Mouse (Mus musculus): ENCODE measurements around the gene Fmnl3. TPM values are rescaled to one million over a fixed set of nuclear protein-coding genes. Genes with fewer than 3 reads are reported as not detected.

Fmnl3 gene
- polyA plus RNA-seq, 1 experiment from 2014 or later, result 29.3 TPM

DNA sequence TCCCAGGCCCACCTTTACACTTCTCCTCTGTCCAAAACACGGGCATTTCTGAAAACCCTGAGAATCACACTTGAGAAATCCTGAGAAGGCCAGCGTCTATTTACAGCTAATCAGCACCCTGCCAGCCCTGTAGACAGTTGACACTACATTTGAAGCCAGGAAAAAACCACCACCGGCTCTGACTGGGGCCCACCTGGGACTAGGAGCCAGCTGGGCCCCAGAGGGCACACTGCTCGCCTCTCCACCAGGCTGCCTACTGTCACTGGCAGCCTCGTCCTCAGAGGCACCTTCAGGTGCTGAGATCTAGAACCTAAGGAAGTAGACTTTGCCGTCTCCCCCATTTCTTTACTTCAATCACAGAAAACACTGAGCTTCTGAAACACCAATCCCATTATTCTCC lies 14.6 kb downstream of the Fmnl3 start:
- Histone ChIP-seq H3K9me3 (ENCODE audit: control insufficient read depth, low read length) (no peaks in the 10 kb centered on the region), H3K4me2 (ENCODE audit: low read depth, low read length) (no peak overlapping the region), H3K36me3 (ENCODE audit: control insufficient read depth, insufficient read depth, low read length) (no peaks in the 10 kb centered on the region), H3K9ac (ENCODE audit: low read length) (no peak overlapping the region), H3K4me3 (ENCODE audit: low read length) (no peak overlapping the region), H3K27ac (ENCODE audit: low read length) (no peak overlapping the region), H3K4me1 (replicated peaks; ENCODE audit: control insufficient read depth, insufficient read depth, low read length) (no peaks in the 10 kb centered on the region), H3K27me3 (ENCODE audit: control insufficient read depth, insufficient read depth, low read depth, low read length) (no peaks in the 10 kb centered on the region)
- WGBS, result 59% methylated on average over 6 of the region's 6 CpGs
- ATAC-seq (ENCODE audit: low read depth), result no peak

DNA sequence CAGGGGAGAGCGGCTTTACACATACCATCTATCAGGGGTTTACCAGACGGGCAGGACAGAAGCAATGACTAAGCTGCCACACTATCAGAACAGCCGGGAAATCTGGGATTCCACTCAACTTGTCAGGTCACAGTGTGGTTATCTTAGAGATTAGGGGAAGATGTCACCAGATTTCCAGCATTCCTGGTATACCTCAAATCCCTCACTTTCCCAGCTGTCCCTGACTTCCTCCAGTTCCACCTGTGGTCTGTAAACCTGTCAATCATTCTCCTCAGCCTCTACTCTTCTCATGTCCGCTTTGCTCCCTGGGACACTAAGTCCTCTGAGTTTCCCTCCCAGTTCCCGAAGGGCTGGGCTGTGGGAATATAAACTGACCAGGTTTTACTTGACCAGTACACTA lies 18.0 kb downstream of the Fmnl3 start:
- H3K9ac ChIP-seq (ENCODE audit: low read length), result no peak overlapping the region
- H3K36me3 ChIP-seq (ENCODE audit: control insufficient read depth, insufficient read depth, low read length), result no peaks in the 10 kb centered on the region
- no peaks in the 10 kb centered on the region for H3K9me3 ChIP-seq (ENCODE audit: control insufficient read depth, low read length)
- H3K27me3 ChIP-seq (ENCODE audit: control insufficient read depth, insufficient read depth, low read depth, low read length), result no peaks in the 10 kb centered on the region
- no peak for ATAC-seq (ENCODE audit: low read depth)
- H3K4me3 ChIP-seq (ENCODE audit: low read length), result no peak overlapping the region
- 52% methylated on average over 5 of the region's 5 CpGs for WGBS
- no peak overlapping the region for H3K27ac ChIP-seq (ENCODE audit: low read length)
- peaks cover 7% of the 10 kb centered on the region for H3K4me1 ChIP-seq (replicated peaks; ENCODE audit: control insufficient read depth, insufficient read depth, low read length)
- H3K4me2 ChIP-seq (ENCODE audit: low read depth, low read length), result no peak overlapping the region

DNA sequence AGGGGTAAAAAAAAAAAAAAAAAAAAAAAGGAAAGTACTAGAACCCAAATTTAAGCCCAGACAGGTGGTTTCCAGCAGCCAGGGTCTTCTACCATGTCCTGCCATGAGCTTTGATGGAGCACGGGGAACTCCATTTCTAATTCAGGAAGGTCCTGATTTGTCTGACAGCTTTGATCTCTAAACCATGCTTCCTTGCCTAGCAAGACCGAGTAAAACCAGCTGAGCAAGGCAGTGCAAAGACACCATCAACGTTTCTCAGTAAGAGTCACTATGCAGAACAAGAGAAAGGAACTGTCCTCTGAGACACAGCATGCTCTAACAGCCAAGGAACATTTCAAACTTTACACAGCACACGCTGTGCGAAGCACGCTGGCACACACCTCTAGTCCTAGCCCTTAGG lies 18.7 kb downstream of the Fmnl3 start:
- 65% methylated on average over 6 of the region's 6 CpGs for WGBS

DNA sequence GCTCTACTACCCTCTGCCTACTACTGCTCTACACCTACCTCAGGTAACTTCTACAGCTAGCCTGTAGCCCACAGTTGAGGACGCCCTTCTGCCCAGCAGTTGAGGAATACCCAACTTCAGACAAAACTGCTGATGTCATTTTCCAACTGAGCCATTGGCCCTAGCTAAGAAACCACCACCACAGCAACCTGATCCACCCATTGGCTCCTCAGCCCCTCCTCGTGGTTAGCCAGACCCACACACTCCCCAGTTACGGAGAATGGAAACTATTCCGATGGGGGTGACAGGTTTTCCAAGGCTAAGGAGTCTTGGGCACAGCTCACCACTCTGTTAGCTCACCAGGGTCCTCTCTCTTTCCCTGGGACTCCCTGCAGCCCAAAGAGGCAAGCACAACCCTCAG lies 25.3 kb downstream of the Fmnl3 start:
- Histone ChIP-seq H3K4me1 (replicated peaks; ENCODE audit: control insufficient read depth, insufficient read depth, low read length) (peaks cover 58% of the 10 kb centered on the region), H3K27me3 (ENCODE audit: control insufficient read depth, insufficient read depth, low read depth, low read length) (no peaks in the 10 kb centered on the region), H3K4me3 (ENCODE audit: low read length) (no peak overlapping the region), H3K36me3 (ENCODE audit: control insufficient read depth, insufficient read depth, low read length) (no peaks in the 10 kb centered on the region), H3K4me2 (ENCODE audit: low read depth, low read length) (no peak overlapping the region), H3K9ac (ENCODE audit: low read length) (no peak overlapping the region), H3K9me3 (ENCODE audit: control insufficient read depth, low read length) (no peaks in the 10 kb centered on the region), H3K27ac (ENCODE audit: low read length) (peak overlapping the region; percentile 92)
- ATAC-seq (ENCODE audit: low read depth), result peak; percentile 15
- 69% methylated on average over 4 of the region's 4 CpGs for WGBS

More for the DNA sequence above, 18.7 kb downstream of the Fmnl3 start:
- Histone ChIP-seq H3K4me2 (ENCODE audit: low read depth, low read length) (no peak overlapping the region), H3K27ac (ENCODE audit: low read length) (no peak overlapping the region), H3K9ac (ENCODE audit: low read length) (no peak overlapping the region), H3K4me1 (replicated peaks; ENCODE audit: control insufficient read depth, insufficient read depth, low read length) (peaks cover 7% of the 10 kb centered on the region), H3K4me3 (ENCODE audit: low read length) (no peak overlapping the region), H3K9me3 (ENCODE audit: control insufficient read depth, low read length) (no peaks in the 10 kb centered on the region), H3K27me3 (ENCODE audit: control insufficient read depth, insufficient read depth, low read depth, low read length) (no peaks in the 10 kb centered on the region), H3K36me3 (ENCODE audit: control insufficient read depth, insufficient read depth, low read length) (no peaks in the 10 kb centered on the region)
- ATAC-seq (ENCODE audit: low read depth), result no peak

DNA sequence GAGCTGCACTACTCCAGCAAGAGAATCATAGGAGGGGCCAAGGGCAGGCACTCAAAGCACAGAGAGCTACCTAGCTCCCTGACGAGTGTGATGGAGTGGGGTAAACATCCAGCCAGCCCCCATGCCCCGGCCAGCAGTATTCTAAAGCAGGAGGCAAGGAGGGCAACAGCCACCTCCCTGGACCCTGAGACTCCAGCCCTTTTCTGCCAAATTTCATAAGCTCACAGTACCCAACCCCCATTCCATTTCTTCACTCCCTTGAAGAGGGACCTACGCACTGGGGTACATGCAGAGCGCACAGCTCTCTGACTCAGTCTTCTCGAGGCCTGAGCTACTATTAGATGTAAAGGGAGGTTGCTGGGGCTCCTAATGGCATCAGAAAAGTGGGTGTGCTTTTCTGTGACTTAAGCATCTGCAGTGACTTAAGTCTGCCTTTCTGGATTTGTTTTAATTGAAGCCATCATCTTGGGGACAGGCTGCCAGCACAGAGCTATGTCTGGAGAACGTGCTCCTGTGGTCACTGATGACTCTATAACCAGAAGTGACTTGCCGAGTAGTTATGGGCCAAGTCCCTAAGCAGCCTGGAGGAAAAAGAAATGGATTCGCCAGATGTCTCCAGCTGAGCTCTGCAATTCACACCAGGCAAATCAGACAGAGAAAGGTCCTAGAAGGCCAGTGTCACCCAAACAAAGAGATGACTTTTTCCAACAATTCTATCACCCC lies 26.0 kb downstream of the Fmnl3 start:
- Histone ChIP-seq H3K36me3 (ENCODE audit: control insufficient read depth, insufficient read depth, low read length) (no peaks in the 10 kb centered on the region), H3K9ac (ENCODE audit: low read length) (peak overlapping the region; percentile 42), H3K27ac (ENCODE audit: low read length) (peak overlapping the region; percentile 92), H3K4me2 (ENCODE audit: low read depth, low read length) (peak overlapping the region; percentile 20; the same call in 1 of the 2 replicates), H3K4me3 (ENCODE audit: low read length) (no peak overlapping the region), H3K4me1 (replicated peaks; ENCODE audit: control insufficient read depth, insufficient read depth, low read length) (peaks cover 59% of the 10 kb centered on the region), H3K9me3 (ENCODE audit: control insufficient read depth, low read length) (no peaks in the 10 kb centered on the region), H3K27me3 (ENCODE audit: control insufficient read depth, insufficient read depth, low read depth, low read length) (no peaks in the 10 kb centered on the region)
- 32% methylated on average over 8 of the region's 8 CpGs for WGBS
- ATAC-seq (ENCODE audit: low read depth), result peak; percentile 68

DNA sequence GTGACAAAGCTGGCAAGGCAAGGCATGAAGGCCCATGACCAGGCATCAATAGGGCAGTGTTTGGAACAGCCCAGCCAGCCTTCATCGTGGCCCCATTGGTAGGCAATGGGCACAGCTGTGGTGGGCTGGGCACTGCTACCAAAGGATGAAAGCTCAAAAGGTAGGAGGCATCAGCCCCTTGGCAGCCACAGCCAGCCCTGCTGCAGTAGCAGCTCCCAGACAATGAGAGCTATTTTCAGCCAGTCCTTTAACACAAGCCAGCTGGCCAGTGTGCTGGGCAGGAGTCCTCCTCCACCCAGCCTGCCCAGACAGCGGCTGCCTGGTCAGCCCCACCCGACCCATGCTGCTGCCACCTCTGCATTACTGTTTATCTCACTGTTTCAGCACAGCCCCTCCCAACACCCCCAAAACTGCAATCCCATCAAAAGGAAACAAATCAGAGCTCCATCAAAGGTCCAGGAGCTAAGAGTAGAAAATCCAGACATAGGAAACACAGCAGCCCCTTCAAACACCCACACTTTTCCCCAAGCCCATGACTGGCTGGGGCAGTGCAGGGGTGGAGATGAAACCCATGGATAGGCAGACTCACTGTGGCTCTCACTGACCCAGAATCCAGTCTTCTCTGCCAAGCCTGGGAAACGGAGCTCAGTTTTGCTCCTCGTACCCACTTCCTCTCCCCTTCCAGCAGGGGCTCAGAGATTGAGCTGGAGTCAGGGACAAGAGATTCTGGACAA lies 26.7 kb downstream of the Fmnl3 start:
- Histone ChIP-seq H3K36me3 (ENCODE audit: control insufficient read depth, insufficient read depth, low read length) (no peaks in the 10 kb centered on the region), H3K27me3 (ENCODE audit: control insufficient read depth, insufficient read depth, low read depth, low read length) (no peaks in the 10 kb centered on the region), H3K9me3 (ENCODE audit: control insufficient read depth, low read length) (no peaks in the 10 kb centered on the region), H3K4me2 (ENCODE audit: low read depth, low read length) (peak overlapping the region; percentile 20; the same call in 1 of the 2 replicates), H3K4me1 (replicated peaks; ENCODE audit: control insufficient read depth, insufficient read depth, low read length) (peaks cover 59% of the 10 kb centered on the region), H3K9ac (ENCODE audit: low read length) (peak overlapping the region; percentile 42), H3K4me3 (ENCODE audit: low read length) (no peak overlapping the region), H3K27ac (ENCODE audit: low read length) (peak overlapping the region; percentile 92)
- peak; percentile 76 for ATAC-seq (ENCODE audit: low read depth)
- 20% methylated on average over 5 of the region's 5 CpGs for WGBS

DNA sequence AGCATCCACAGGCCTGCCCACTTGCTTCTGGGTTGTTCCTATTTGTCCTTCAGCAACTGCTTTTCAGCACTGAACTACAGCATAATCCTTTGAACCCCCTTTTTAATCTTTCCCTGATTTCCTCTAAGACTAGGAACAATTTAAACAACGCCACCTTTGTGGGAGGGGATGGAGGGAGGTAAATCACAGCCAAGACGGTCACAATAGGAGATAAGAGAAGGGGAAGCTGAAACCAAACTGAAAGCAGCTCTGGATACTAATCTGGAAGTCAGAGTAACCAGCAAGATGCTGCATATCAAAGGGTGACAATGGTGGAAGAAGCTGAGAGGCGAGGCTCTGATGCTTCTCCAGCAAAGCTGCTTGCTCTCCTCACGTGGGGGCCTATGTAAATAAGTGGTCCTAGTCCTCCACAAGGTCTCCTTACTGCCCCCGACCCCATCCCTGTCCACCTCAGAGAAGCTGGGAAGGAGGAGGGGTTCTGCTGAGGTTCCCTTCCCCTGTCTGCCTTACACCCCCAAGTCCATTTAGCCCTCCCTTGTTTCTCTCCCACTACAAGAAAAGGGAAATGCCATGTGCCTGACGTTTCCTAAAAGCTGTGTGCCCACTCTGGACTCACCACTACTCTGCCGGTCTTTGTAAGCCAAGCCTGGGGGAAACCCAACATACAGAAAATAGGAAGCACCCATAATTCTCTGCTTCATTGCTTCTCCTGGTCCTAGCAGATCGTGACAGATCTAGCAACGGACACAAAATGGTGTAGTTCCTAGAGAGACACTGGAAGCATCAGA lies 27.9 kb downstream of the Fmnl3 start:
- H3K4me1 ChIP-seq (replicated peaks; ENCODE audit: control insufficient read depth, insufficient read depth, low read length), result peaks cover 59% of the 10 kb centered on the region
- WGBS, result 41% methylated on average over 9 of the region's 9 CpGs
- H3K4me2 ChIP-seq (ENCODE audit: low read depth, low read length), result no peak overlapping the region
- no peaks in the 10 kb centered on the region for H3K27me3 ChIP-seq (ENCODE audit: control insufficient read depth, insufficient read depth, low read depth, low read length)
- no peak overlapping the region for H3K9ac ChIP-seq (ENCODE audit: low read length)
- no peak for ATAC-seq (ENCODE audit: low read depth)
- H3K9me3 ChIP-seq (ENCODE audit: control insufficient read depth, low read length), result no peaks in the 10 kb centered on the region
- H3K27ac ChIP-seq (ENCODE audit: low read length), result peak overlapping the region; percentile 92
- H3K36me3 ChIP-seq (ENCODE audit: control insufficient read depth, insufficient read depth, low read length), result no peaks in the 10 kb centered on the region
- no peak overlapping the region for H3K4me3 ChIP-seq (ENCODE audit: low read length)

DNA sequence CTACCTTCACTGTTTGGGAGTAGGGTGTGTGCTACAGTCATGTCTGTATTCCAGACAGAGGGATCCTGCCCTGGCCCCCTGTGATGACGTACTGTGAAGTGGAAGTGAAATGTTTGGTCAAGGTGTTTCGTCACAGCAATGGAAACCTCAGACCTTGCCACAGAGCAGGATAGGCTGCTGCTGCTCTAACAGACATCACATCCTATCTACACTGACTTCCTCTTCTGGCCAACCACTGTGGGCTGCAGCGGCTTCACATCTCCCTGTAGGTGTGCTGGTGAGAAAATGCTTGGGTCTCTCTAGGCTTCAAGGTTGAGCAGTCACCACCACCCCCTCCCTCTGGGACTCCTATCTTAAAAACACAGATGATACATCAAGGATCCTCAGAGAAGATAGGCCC lies 29.2 kb downstream of the Fmnl3 start:
- 61% methylated on average over 3 of the region's 3 CpGs for WGBS
- H3K9ac ChIP-seq (ENCODE audit: low read length), result no peak overlapping the region
- no peaks in the 10 kb centered on the region for H3K36me3 ChIP-seq (ENCODE audit: control insufficient read depth, insufficient read depth, low read length)
- H3K9me3 ChIP-seq (ENCODE audit: control insufficient read depth, low read length), result no peaks in the 10 kb centered on the region
- no peak overlapping the region for H3K4me2 ChIP-seq (ENCODE audit: low read depth, low read length)
- ATAC-seq (ENCODE audit: low read depth), result no peak
- no peaks in the 10 kb centered on the region for H3K27me3 ChIP-seq (ENCODE audit: control insufficient read depth, insufficient read depth, low read depth, low read length)
- peaks cover 61% of the 10 kb centered on the region for H3K4me1 ChIP-seq (replicated peaks; ENCODE audit: control insufficient read depth, insufficient read depth, low read length)
- H3K27ac ChIP-seq (ENCODE audit: low read length), result no peak overlapping the region
- no peak overlapping the region for H3K4me3 ChIP-seq (ENCODE audit: low read length)

DNA sequence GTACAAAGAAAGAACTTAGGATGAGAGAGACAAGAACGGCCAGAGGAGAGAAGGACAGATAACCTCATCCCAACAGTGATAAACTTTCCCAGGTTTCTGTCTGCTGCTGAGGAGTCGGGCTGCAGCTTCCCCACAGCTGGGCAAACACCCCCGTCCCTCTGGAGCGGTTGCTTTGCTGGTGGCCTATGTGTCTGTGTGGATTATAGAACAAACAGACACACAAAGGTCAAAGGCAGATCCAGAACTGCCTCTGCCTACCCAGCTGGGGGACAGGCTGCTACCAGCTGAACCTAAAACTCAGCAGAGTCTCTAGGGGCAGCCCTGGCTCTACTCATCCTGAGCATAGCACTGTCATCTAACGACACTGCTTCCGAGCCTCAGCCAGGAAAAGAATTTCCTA lies 30.6 kb downstream of the Fmnl3 start:
- peaks cover 64% of the 10 kb centered on the region for H3K4me1 ChIP-seq (replicated peaks; ENCODE audit: control insufficient read depth, insufficient read depth, low read length)
- H3K9ac ChIP-seq (ENCODE audit: low read length), result no peak overlapping the region
- no peak for ATAC-seq (ENCODE audit: low read depth)

More for the DNA sequence above, 30.6 kb downstream of the Fmnl3 start:
- no peak overlapping the region for H3K4me2 ChIP-seq (ENCODE audit: low read depth, low read length)
- H3K4me3 ChIP-seq (ENCODE audit: low read length), result no peak overlapping the region
- H3K36me3 ChIP-seq (ENCODE audit: control insufficient read depth, insufficient read depth, low read length), result no peaks in the 10 kb centered on the region
- H3K27ac ChIP-seq (ENCODE audit: low read length), result no peak overlapping the region
- H3K27me3 ChIP-seq (ENCODE audit: control insufficient read depth, insufficient read depth, low read depth, low read length), result no peaks in the 10 kb centered on the region
- WGBS, result 23% methylated on average over 6 of the region's 6 CpGs
- H3K9me3 ChIP-seq (ENCODE audit: control insufficient read depth, low read length), result no peaks in the 10 kb centered on the region

All from lung, embryonic 16.5 days (tissue).